Mouse (Mus musculus) layer of hippocampus, adult 8-10 months (tissue): ENCODE measurements around the gene Pigu. TPM values are rescaled to one million over a fixed set of nuclear protein-coding genes. Genes with fewer than 3 reads are reported as not detected.

ENCODE experiments used
- DNase-seq, 2 experiments: peaks; one replicate each; pipeline ENCODE4 v3.0.0; 2022; ENCODE audit warnings: low spot score in 2 of 2
- microRNA-seq, 2 experiments: library from miRNA; unstranded; fragments of <30 nt; microRNA quantifications; one replicate each; pipeline ENCODE4 v1.2.0; 2022
- total RNA-seq, 4 experiments: library from RNA; stranded (reverse); gene quantifications; 2 replicates each; pipeline ENCODE4 v1.2.4; 2022

The Pigu gene
- total RNA-seq, 4 experiments from 2014 or later = 27.7 to 32.6 (median 30.2) TPM

DNA sequence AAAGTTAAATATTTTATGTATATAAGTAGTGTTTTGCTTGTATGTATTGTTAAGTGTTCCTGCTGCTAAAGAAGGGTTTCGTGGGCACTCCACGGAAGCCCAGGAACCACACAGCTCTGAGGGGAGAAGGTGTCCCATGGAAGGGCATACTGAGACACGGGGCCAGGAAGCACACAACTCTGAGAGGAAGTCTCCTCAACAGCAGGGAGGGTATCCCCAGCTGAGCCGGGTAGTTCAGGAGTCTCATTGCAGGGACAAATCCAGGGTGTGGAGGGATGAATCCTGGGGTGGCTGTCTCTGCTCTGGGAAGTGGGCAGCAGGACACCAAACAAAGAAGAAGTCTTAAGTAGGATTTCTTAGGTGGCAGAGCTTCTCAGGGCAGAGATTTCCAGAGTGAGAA lies 120.0 kb downstream of the Pigu start:
- DNase-seq = no peak

DNA sequence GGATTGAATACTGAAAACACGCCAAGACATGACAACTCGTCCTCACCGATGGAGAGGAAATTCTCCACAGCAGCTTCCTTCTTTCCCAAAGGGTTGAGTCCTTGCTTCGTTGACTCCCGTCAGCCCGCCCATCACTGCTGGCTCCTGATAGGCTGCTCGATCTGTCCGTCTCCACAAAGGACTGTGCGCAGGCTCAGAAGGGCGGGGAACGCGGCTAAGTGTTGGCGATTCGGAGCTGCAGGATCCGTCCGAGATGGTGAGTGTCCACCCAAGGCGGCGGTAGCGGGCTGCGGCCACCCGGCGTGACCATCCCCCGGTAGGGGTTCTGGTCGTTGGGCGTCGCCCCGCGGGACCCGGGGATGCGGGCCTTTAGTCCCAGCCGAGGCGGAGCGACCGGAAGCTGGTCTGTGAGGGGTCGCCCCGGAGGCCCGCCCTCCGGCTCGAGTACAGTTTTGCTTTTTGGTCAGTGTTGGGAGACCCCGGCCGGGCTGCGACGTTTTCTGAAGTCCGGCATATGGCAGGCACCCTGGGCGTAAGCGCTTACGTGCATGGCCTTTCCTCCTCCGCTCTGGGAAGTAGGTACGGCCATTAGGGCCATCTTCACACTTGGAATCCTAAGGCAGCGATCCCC lies 120.8 kb downstream of the Pigu start, which contains the start of gene Dynlrb1:
Gene Dynlrb1, plus strand, starts transcription at position 172 of the 631 bp plus-strand sequence.
- DNase-seq = peak; percentile 96 to 100

DNA sequence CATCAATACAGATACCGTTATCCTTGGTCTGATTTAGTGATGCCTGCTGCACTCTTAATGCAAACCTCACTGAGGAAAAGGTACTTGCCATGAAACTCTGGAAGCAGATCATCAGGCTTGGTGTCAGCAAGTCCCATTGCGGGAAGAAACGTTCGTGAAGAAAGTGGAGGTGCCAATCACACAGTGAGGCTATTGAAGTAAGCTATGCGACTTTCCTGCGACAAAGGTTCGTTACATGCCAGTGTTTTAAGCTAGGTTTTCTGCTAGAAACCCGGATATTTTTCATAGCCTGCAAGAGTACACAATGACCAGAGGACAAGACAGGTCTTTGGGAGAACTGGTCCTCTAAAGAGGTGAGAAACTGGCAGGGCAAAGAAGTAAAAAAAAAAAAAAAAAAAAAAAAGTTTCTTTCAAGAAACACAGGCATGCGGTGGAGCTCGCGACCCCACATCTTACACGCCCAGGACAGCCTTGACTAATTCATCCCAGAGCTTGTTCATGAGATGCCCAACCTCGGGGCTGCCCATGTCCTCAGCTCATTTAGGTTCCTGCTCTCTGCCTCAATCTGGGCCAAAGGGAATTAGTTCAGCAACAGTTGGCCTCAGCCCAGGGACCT lies 121.4 kb downstream of the Pigu start:
- DNase-seq = no peak

Small RNAs within 50 kb of the gene (microRNA-seq; reads per million reads assigned to microRNA genes)
- 0 reads per million in 2 experiments for gene Mir695

Other genes starting within 250 kb of the Pigu start
- 10 to 100 TPM; 49.5 to 73.0 (median 63.1) TPM for gene Itch, start 223.9 kb downstream of the Pigu start, total RNA-seq
- 100 to 1,000 TPM; 215 to 277 (median 238) TPM for gene Dynlrb1, start 120.9 kb downstream of the Pigu start, total RNA-seq
- 100 to 1,000 TPM; 208 to 237 (median 223) TPM for gene Map1lc3a, start 81.1 kb downstream of the Pigu start, total RNA-seq
- gene Trp53inp2, start 23.6 kb upstream of the Pigu start, total RNA-seq = 100 to 1,000 TPM; 108 to 119 (median 111) TPM
- 10 to 100 TPM; 58.1 to 63.8 (median 62.3) TPM for gene Ncoa6, start 116.5 kb upstream of the Pigu start, total RNA-seq
- 10 to 100 TPM; 61.2 to 72.6 (median 61.8) TPM for gene Acss2, start 160.5 kb upstream of the Pigu start, total RNA-seq
- gene Ggt7, start 160.8 kb upstream of the Pigu start, total RNA-seq = 100 to 1,000 TPM; 112 to 119 (median 115) TPM
- 10 to 100 TPM; 21.4 to 26.8 (median 22.2) TPM for gene Gss, start 235.4 kb upstream of the Pigu start, total RNA-seq